Mouse (Mus musculus) lung, postnatal 0 days (tissue): ENCODE measurements at regions not wholly inside any gene's neighbourhood (a gene's known extent, or its start where the extent isn't known, plus 50 kb on each side); places are given as distances from the start of the nearest gene placed in this dataset.

Source experiments
- ATAC-seq: fragments of 200-750 bp; cut with Nextera tagmentation; 2 replicates; pipeline ENCODE4 v1.8.0; 2017; ENCODE audit warnings: moderate library complexity
- DNase-seq: peaks from one replicate; pipeline ENCODE4 v3.0.0-alpha.2; 2016; ENCODE audit warnings: low spot score
- H3K27ac ChIP-seq: fragments of 300-500 bp; sonication (generic); 2 replicates; pipeline ENCODE4 v1.5.1; 2014; ENCODE audit warnings: antibody characterized with exemption, mild to moderate bottlenecking, low read length, mixed read lengths
- H3K27me3 ChIP-seq: fragments of 300-500 bp; sonication (generic); replicated peaks from 2 replicates; pipeline ENCODE4 v1.6.1; 2014; ENCODE audit warnings: low read length, mixed read lengths; ENCODE audit not compliant: insufficient read depth
- H3K36me3 ChIP-seq: fragments of 300-500 bp; sonication (generic); 2 replicates; pipeline ENCODE4 v1.6.1; 2014; ENCODE audit warnings: low read length, mixed read lengths; ENCODE audit not compliant: insufficient read depth
- H3K4me1 ChIP-seq: fragments of 300-500 bp; sonication (generic); 2 replicates; pipeline ENCODE4 v1.6.1; 2014; ENCODE audit warnings: antibody characterized with exemption, low read depth, low read length, mixed read lengths; ENCODE audit not compliant: insufficient read depth
- H3K4me2 ChIP-seq: fragments of 300-500 bp; sonication (generic); replicated peaks from 2 replicates; pipeline ENCODE4 v1.6.1; 2014; ENCODE audit warnings: low read depth, mild to moderate bottlenecking, low read length, moderate library complexity, mixed read lengths
- H3K4me3 ChIP-seq: fragments of 300-500 bp; sonication (generic); 2 replicates; pipeline ENCODE4 v1.5.1; 2014; ENCODE audit warnings: low read depth, low read length
- H3K9ac ChIP-seq: fragments of 300-500 bp; sonication (generic); replicated peaks from 2 replicates; pipeline ENCODE4 v1.6.1; 2014; ENCODE audit warnings: low read depth, mild to moderate bottlenecking
- H3K9me3 ChIP-seq: fragments of 300-500 bp; sonication (generic); 2 replicates; pipeline ENCODE4 v1.6.1; 2016; ENCODE audit warnings: low read length, mixed read lengths
- CTCF ChIP-seq: IDR thresholded peaks from 2 replicates; pipeline ENCODE4 v1.5.1; 2016; ENCODE audit warnings: antibody characterized with exemption, mild to moderate bottlenecking
- EP300 ChIP-seq: IDR thresholded peaks from 2 replicates; pipeline ENCODE4 v1.6.1; 2016; ENCODE audit warnings: antibody characterized with exemption, mild to moderate bottlenecking, control low read depth
- WGBS: fragments of 180-500 bp; shearing (Covaris S2); extraction: QIAGEN DNeasy Blood & Tissue Kit; methylation state at CpG from one replicate; pipeline ENCODE4 v1.1.7; 2014; 5-methylcytosine and 5-hydroxymethylcytosine counted together

- no peak overlapping the region for H3K9ac ChIP-seq
- DNase-seq, result peak; percentile 85
- H3K4me1 ChIP-seq, result no peaks in the 10 kb centered on the region
- no peak for ATAC-seq
- no peak overlapping the region for H3K4me3 ChIP-seq
- no peaks in the 10 kb centered on the region for H3K36me3 ChIP-seq
- no peaks in the 10 kb centered on the region for H3K9me3 ChIP-seq
- no peaks in the 10 kb centered on the region for H3K27me3 ChIP-seq
- TF ChIP-seq EP300 (peak; percentile 28; the same call in 1 of the 2 replicates), CTCF (no peak)
- peak overlapping the region; percentile 35; the same call in 1 of the 2 replicates for H3K4me2 ChIP-seq
- 61% methylated on average over 21 of the region's 21 CpGs for WGBS
- no peak overlapping the region for H3K27ac ChIP-seq
Observed at GRCm38 (mm10) chr15:96851970-96852768, 152.6 kb upstream of the Slc38a2 start.

GRCm38 (mm10) chr15:96848150-96848549, 148.6 kb upstream of the Slc38a2 start:
- WGBS, result 80% methylated on average over 2 of the region's 2 CpGs
- Histone ChIP-seq H3K27ac (no peak overlapping the region), H3K9ac (no peak overlapping the region), H3K9me3 (no peaks in the 10 kb centered on the region), H3K4me2 (no peak overlapping the region), H3K27me3 (no peaks in the 10 kb centered on the region), H3K36me3 (no peaks in the 10 kb centered on the region), H3K4me3 (no peak overlapping the region), H3K4me1 (no peaks in the 10 kb centered on the region)
- DNase-seq (no peak), ATAC-seq (no peak)
- TF ChIP-seq EP300 (no peak), CTCF (peak; percentile 66)

GRCm38 (mm10) chr15:96845221-96845620, 145.7 kb upstream of the Slc38a2 start:
- no peak for TF ChIP-seq EP300
- TF ChIP-seq CTCF, result no peak

GRCm38 (mm10) chr15:96844290-96844689, 144.8 kb upstream of the Slc38a2 start:
- no peak overlapping the region for H3K9ac ChIP-seq
- no peak overlapping the region for H3K4me2 ChIP-seq
- no peaks in the 10 kb centered on the region for H3K9me3 ChIP-seq
- no peak for TF ChIP-seq EP300
- H3K4me1 ChIP-seq, result no peaks in the 10 kb centered on the region
- H3K27ac ChIP-seq, result no peak overlapping the region
- H3K27me3 ChIP-seq, result no peaks in the 10 kb centered on the region
- peak; percentile 74 for DNase-seq
- WGBS, result 61% methylated on average over 4 of the region's 4 CpGs
- no peak overlapping the region for H3K4me3 ChIP-seq
- H3K36me3 ChIP-seq, result no peaks in the 10 kb centered on the region
- peak; percentile 78 for ATAC-seq

More at GRCm38 (mm10) chr15:96845221-96845620, 145.7 kb upstream of the Slc38a2 start:
- WGBS, result 78% methylated on average over 6 of the region's 6 CpGs
- Histone ChIP-seq H3K4me3 (no peak overlapping the region), H3K27me3 (no peaks in the 10 kb centered on the region), H3K36me3 (no peaks in the 10 kb centered on the region), H3K9ac (no peak overlapping the region), H3K9me3 (no peaks in the 10 kb centered on the region), H3K27ac (no peak overlapping the region), H3K4me2 (no peak overlapping the region), H3K4me1 (no peaks in the 10 kb centered on the region)
- ATAC-seq, result no peak
- no peak for DNase-seq

- Histone ChIP-seq H3K27ac (0 out of 2 replicates have a peak overlapping the region, but pooled peaks have one; percentile 3), H3K9ac (no peak overlapping the region), H3K27me3 (no peaks in the 10 kb centered on the region), H3K9me3 (no peaks in the 10 kb centered on the region), H3K36me3 (no peaks in the 10 kb centered on the region), H3K4me2 (no peak overlapping the region), H3K4me1 (no peaks in the 10 kb centered on the region), H3K4me3 (no peak overlapping the region)
- WGBS, result 76% methylated on average over 7 of the region's 7 CpGs
- TF ChIP-seq EP300 (no peak), CTCF (no peak)
- no peak for ATAC-seq
- DNase-seq, result no peak
Observed at GRCm38 (mm10) chr15:96843589-96843988, 144.1 kb upstream of the Slc38a2 start.

- H3K27me3 ChIP-seq, result no peaks in the 10 kb centered on the region
- no peak overlapping the region for H3K4me2 ChIP-seq
- DNase-seq (no peak), ATAC-seq (0 out of 2 replicates have a peak, but pooled peaks have one; percentile 8)
- no peaks in the 10 kb centered on the region for H3K36me3 ChIP-seq
- no peak overlapping the region for H3K9ac ChIP-seq
- no peak overlapping the region for H3K4me3 ChIP-seq
- no peaks in the 10 kb centered on the region for H3K9me3 ChIP-seq
- 67% methylated on average over 3 of the region's 3 CpGs for WGBS
- H3K27ac ChIP-seq, result no peak overlapping the region
- TF ChIP-seq EP300, result no peak
- TF ChIP-seq CTCF, result no peak
- H3K4me1 ChIP-seq, result no peaks in the 10 kb centered on the region
Observed at GRCm38 (mm10) chr15:96842881-96843280, 143.4 kb upstream of the Slc38a2 start.
